15 mouse cellular contexts compared by ENCODE assay signal in the genomic region with DNA sequence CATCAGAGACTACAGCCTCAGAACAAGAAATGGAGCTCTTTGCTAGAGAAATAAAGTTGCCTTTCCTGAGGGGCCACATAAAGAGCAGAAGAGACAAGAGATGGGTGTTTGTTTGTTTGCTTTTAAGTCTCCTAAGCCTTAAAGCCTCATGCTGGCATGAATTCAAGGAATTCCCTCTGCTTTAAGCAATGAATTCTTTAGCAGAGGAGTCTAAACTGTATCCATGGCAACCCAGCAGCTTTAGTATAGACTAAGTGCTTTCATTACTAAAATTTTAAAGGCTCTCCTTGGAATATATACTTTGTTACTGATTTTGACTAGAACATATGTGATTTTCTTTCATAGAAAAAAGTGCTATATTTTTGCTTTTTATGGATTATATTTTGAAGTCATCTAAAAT.
A peak's percentile ranks its signal among the peaks of the same experiment; 100 is the strongest.
DNase-seq lines count a peak whose midpoint lies in the region; ATAC-seq lines count a peak whose summit lies in the region.
"Had no signal": no experiment of that assay in that cellular context is flagged by ENCODE, and none has a peak within 500 bp of the region (broad histone marks: within the 10 kb centered on the region; RNA-seq: fewer than 3 reads in every experiment).

No protein-coding gene starts in this region.

- no peaks in the 10 kb centered on the region for H3K9me3 ChIP-seq in midbrain, embryonic 13.5 days
- H3K9me3 ChIP-seq: intestine, embryonic 15.5 days had no signal

- H3K4me3 ChIP-seq in midbrain, embryonic 13.5 days (replicated peaks), result no peak overlapping the region
- H3K4me3 ChIP-seq: heart, adult 2 months; intestine, embryonic 15.5 days; left cerebral cortex, adult 2 months had no signal

- H3K36me3 ChIP-seq in midbrain, embryonic 13.5 days, result no peaks in the 10 kb centered on the region
- H3K36me3 ChIP-seq: intestine, embryonic 15.5 days had no signal

- no peaks in the 10 kb centered on the region for H3K27me3 ChIP-seq in midbrain, embryonic 13.5 days
- H3K27me3 ChIP-seq: intestine, embryonic 15.5 days had no signal

- no peak overlapping the region for H3K4me2 ChIP-seq in midbrain, embryonic 13.5 days (replicated peaks)
- H3K4me2 ChIP-seq: intestine, embryonic 15.5 days had no signal

- no peak overlapping the region for H3K9ac ChIP-seq in midbrain, embryonic 13.5 days (replicated peaks)
- H3K9ac ChIP-seq: intestine, embryonic 15.5 days had no signal

- peak; percentile 72; the same call in 1 of the 2 replicates for ATAC-seq in midbrain, embryonic 13.5 days
- ATAC-seq: activated CD4-positive, CD25-positive, alpha-beta regulatory T cell, adult 4 months; intestine, embryonic 15.5 days had no signal

- peak; percentile 4 for DNase-seq in layer of hippocampus, adult 9-11 months
- no peak for DNase-seq in layer of hippocampus, adult 8-10 months (ENCODE audit: low spot score in 2 of 2)
- peak; percentile 25 for DNase-seq in R1 (ENCODE audit: low read depth, low spot score)
- DNase-seq in brain, embryonic 18.5 days (ENCODE audit: low read depth, low spot score), result peak; percentile 50
- no peak for DNase-seq in cerebellum, postnatal 14 days
- DNase-seq in urinary bladder, adult 2 months (ENCODE audit: low spot score), result no peak
- DNase-seq: cerebellum, adult 9-11 months; heart, adult 2 months; heart, postnatal 10 days; lung, postnatal 14 days; right cerebral cortex, postnatal 14 days had no signal

- H3K27ac ChIP-seq in midbrain, embryonic 13.5 days, result no peak overlapping the region
- H3K27ac ChIP-seq: heart, adult 2 months; intestine, embryonic 15.5 days; left cerebral cortex, adult 2 months had no signal

- H3K4me1 ChIP-seq in midbrain, embryonic 13.5 days (replicated peaks), result peaks cover 13% of the 10 kb centered on the region; the same call in 1 of the 2 replicates
- H3K4me1 ChIP-seq: intestine, embryonic 15.5 days had no signal

Comparison
In these comparisons a context has a peak if more than half of its experiments do, and no peak if none do; other contexts are left out.
1. DNase-seq: peak in layer of hippocampus, adult 9-11 months (single experiment), R1 (single experiment) and brain, embryonic 18.5 days (single experiment); none in layer of hippocampus, adult 8-10 months (0 of 2), cerebellum, postnatal 14 days (0 of 2) and urinary bladder, adult 2 months (single experiment).